Mouse (Mus musculus): Measurements from ENCODE around the gene Lrrc28.

DNA sequence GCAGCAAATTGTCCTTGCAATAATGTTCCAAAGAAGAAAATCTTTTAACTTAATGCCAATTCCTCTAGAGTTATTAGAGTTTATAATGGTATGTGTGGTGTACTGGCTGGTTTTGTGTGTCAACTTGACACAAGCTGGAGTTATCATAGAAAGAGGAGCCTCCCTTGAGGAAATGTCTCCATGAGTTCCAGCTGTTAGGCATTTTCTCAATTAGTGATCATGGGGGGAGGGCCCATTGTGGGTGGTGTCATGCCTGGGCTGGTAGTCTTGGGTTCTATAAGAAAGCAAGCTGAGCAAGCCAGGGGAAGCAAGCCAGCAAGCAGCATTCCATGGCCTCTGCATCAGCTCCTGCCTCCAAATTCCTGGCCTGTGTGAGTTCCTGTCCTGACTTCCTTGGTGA lies 100.5 kb downstream of the Lrrc28 start:
- no peak for TF ChIP-seq CTCF (IDR thresholded peaks at IDR 0.05; ENCODE audit: control insufficient read depth, insufficient read depth, insufficient read length)
- no peak for TF ChIP-seq MYOG (IDR thresholded peaks at IDR 0.05; ENCODE audit: control insufficient read depth, extremely low read depth, insufficient read length)
- TF ChIP-seq MAX (IDR thresholded peaks at IDR 0.05): no peak
- no peak for TF ChIP-seq MYOD1 (IDR thresholded peaks at IDR 0.05; ENCODE audit: control insufficient read depth, insufficient read length, low read depth)
